Mouse (Mus musculus): ENCODE measurements at regions not wholly inside any gene's neighbourhood (a gene's known extent, or its start where the extent isn't known, plus 50 kb on each side); places are given as distances from the start of the nearest gene placed in this dataset.

DNA sequence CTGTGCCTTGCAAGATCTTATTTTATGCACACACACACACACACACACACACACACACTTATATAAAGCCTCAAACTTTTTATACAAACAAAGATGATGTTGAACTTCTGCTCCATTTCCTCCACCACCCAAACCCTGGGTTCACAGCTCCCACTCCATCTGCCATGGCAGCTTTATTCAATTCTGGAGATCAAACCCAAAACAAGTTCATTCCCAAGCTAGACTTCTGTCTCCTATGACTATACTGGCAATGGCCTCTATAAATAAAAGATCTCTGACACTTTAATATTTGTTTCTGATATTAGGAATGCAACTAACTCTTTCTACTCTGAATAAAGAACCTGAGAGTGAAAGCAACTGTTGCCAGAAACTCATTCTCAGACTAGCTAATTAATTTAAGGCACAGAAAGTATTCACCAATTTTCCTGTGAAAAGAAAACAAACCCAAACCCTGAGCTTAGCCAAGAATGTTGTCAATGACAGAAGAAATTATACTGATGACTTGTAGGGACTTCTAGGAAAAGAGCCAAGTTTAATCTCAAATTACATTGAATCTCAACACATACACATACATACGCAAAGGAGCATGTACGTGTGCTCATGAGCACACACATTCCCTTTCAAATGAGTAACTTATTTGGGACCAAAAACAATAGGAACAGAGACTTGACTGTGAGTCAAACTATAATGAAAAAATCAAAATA, 695.1 kb upstream of the 4930412O13Rik start:
- peak; percentile 21 for DNase-seq (ENCODE audit: low read depth)
- TF ChIP-seq POLR2A (IDR thresholded peaks at IDR 0.05; ENCODE audit: borderline replicate concordance, extremely low read depth, insufficient read depth, insufficient read length, poor library complexity, severe bottlenecking), result no peak

GRCm38 (mm10) chr2:9193195-9193594, 687.9 kb upstream of the 4930412O13Rik start:
- DNase-seq (ENCODE audit: low read depth), result no peak
- TF ChIP-seq CTCF (IDR thresholded peaks at IDR 0.05; ENCODE audit: borderline replicate concordance, extremely low read depth, insufficient read depth, insufficient read length), result no peak

DNA sequence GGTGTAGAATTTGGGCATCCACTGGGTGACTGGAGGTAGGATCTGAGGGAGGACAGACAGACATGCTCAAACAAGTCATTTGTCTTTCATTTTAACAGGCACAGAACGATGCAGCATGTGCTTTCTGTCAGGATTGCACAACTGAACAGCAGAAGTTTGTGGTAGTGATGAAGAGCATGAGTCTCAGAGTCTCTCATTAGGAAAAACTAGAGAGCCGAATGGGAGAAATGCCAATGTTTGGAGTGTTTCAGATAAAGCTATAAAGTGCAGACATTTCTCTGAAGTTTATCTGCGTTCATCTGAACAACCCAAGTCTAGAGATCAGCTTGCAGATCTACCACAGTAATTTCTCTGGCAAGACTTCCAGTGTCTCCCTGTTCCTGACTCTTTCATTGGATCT, 684.0 kb upstream of the 4930412O13Rik start:
- TF ChIP-seq POLR2A (IDR thresholded peaks at IDR 0.05; ENCODE audit: borderline replicate concordance, extremely low read depth, insufficient read depth, insufficient read length, poor library complexity, severe bottlenecking) (no peak), CTCF (IDR thresholded peaks at IDR 0.05; ENCODE audit: borderline replicate concordance, extremely low read depth, insufficient read depth, insufficient read length) (no peak)
- DNase-seq (ENCODE audit: low read depth), result no peak

GRCm38 (mm10) chr2:9207963-9208362, 673.1 kb upstream of the 4930412O13Rik start:
- DNase-seq (ENCODE audit: low read depth), result no peak

More at GRCm38 (mm10) chr2:9207963-9208362, 673.1 kb upstream of the 4930412O13Rik start:
- no peak for TF ChIP-seq CTCF (IDR thresholded peaks at IDR 0.05; ENCODE audit: borderline replicate concordance, extremely low read depth, insufficient read depth, insufficient read length)
- TF ChIP-seq POLR2A (IDR thresholded peaks at IDR 0.05; ENCODE audit: borderline replicate concordance, extremely low read depth, insufficient read depth, insufficient read length, poor library complexity, severe bottlenecking), result no peak

All from brain, embryonic 14.5 days (tissue).